In the genomic region with DNA sequence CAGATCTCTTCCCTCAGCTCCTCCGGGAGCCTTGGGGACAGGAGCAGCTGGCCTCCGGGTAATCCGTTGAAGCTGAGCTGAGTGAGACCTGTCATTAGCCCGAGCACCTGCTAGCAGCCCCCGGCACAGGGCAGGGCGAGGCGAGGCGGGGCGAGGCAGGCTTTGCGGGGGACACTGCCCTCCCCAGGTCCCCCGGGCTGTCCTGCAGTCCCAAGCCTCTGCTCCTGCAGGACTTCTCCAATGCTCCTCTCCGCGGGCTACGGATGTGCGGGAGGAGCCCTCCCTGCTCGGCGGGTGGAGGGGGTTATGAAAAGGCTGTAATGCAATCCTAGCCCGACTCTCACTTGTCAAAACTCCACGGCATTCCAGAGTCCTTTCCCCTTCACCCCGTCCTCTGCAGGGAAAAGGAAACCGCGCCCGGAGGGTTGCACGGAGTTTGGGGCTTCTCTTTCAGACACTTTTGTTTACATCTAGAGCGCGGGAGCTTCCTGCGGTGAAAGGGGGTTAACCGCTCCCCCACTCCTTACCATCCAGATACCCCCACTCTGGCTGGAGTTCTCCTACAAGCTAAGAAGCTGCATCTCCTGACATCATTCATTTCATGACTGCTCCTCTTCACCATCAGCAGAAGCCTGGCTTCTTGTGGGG, we compare ENCODE assay signal across 8 mouse cellular contexts.
DNase-seq lines count a peak whose midpoint lies in the region; ATAC-seq and TF ChIP-seq lines count a peak whose summit lies in the region.

No protein-coding gene starts in this region.

- H3K9ac ChIP-seq in forebrain, embryonic 14.5 days (ENCODE audit: low read length), result peak overlapping the region; percentile 62
- H3K9ac ChIP-seq in hindbrain, embryonic 13.5 days, result peak overlapping the region; percentile 77
- peak overlapping the region; percentile 42; the same call in 1 of the 2 replicates for H3K9ac ChIP-seq in liver, adult 2 months (ENCODE audit: low read depth, low read length)
- peak overlapping the region; percentile 65 for H3K9ac ChIP-seq in midbrain, embryonic 16.5 days (ENCODE audit: low read depth, low read length)

- H3K4me3 ChIP-seq in bone marrow macrophage, adult 2 months (ENCODE audit: insufficient read depth, low read length), result peak overlapping the region; percentile 35
- peak overlapping the region; percentile 37 for H3K4me3 ChIP-seq in forebrain, embryonic 14.5 days (ENCODE audit: low read depth, low read length)
- peak overlapping the region; percentile 49 for H3K4me3 ChIP-seq in hindbrain, embryonic 13.5 days
- peak overlapping the region; percentile 56 for H3K4me3 ChIP-seq in liver, adult 2 months (ENCODE audit: insufficient read depth, low read depth, low read length)
- peak overlapping the region; percentile 46 for H3K4me3 ChIP-seq in midbrain, embryonic 16.5 days (ENCODE audit: low read depth, low read length)

- ATAC-seq in forebrain, embryonic 14.5 days, result peak; percentile 62; the same call in 1 of the 2 replicates
- peak; percentile 43; the same call in 1 of the 2 replicates for ATAC-seq in hindbrain, embryonic 13.5 days (ENCODE audit: low FRiP score)
- peak; percentile 52 for ATAC-seq in midbrain, embryonic 16.5 days

- H3K27ac ChIP-seq in bone marrow macrophage, adult 2 months (ENCODE audit: insufficient read depth, low read depth, low read length), result no peak overlapping the region
- no peak overlapping the region for H3K27ac ChIP-seq in forebrain, embryonic 14.5 days (ENCODE audit: low read depth, low read length)
- no peak overlapping the region for H3K27ac ChIP-seq in hindbrain, embryonic 13.5 days
- H3K27ac ChIP-seq in liver, adult 2 months (replicated peaks; ENCODE audit: insufficient read depth, low read depth, low read length), result no peak overlapping the region
- no peak overlapping the region for H3K27ac ChIP-seq in midbrain, embryonic 16.5 days (ENCODE audit: low read length)

- no peaks in the 10 kb centered on the region for H3K36me3 ChIP-seq in forebrain, embryonic 14.5 days (ENCODE audit: control insufficient read depth, insufficient read depth, low read length)
- no peaks in the 10 kb centered on the region for H3K36me3 ChIP-seq in hindbrain, embryonic 13.5 days
- no peaks in the 10 kb centered on the region for H3K36me3 ChIP-seq in liver, adult 2 months (ENCODE audit: control insufficient read depth, insufficient read depth, low read length)
- no peaks in the 10 kb centered on the region for H3K36me3 ChIP-seq in midbrain, embryonic 16.5 days (ENCODE audit: control insufficient read depth, insufficient read depth, low read length)

- H3K79me2 ChIP-seq in liver, adult 2 months (ENCODE audit: control insufficient read depth, insufficient read depth, low read length), result no peaks in the 10 kb centered on the region

- no peak for TF ChIP-seq CTCF in bone marrow macrophage, adult 2 months (IDR thresholded peaks at IDR 0.05; ENCODE audit: low read depth, low read length)
- no peak for TF ChIP-seq CTCF in liver, adult 2 months (IDR thresholded peaks at IDR 0.05; ENCODE audit: low read depth, low read length)

- no peaks in the 10 kb centered on the region for H3K9me3 ChIP-seq in forebrain, embryonic 14.5 days (replicated peaks; ENCODE audit: control insufficient read depth, low read length)
- no peaks in the 10 kb centered on the region for H3K9me3 ChIP-seq in hindbrain, embryonic 13.5 days
- H3K9me3 ChIP-seq in midbrain, embryonic 16.5 days (replicated peaks; ENCODE audit: control insufficient read depth, low read length, poor library complexity, severe bottlenecking), result no peaks in the 10 kb centered on the region

- H3K4me1 ChIP-seq in bone marrow macrophage, adult 2 months (ENCODE audit: control insufficient read depth, insufficient read depth, low read length), result no peaks in the 10 kb centered on the region
- peaks cover 8% of the 10 kb centered on the region; the same call in 1 of the 2 replicates for H3K4me1 ChIP-seq in forebrain, embryonic 14.5 days (ENCODE audit: control insufficient read depth, insufficient read depth, low read length)
- H3K4me1 ChIP-seq in hindbrain, embryonic 13.5 days (replicated peaks), result peaks cover 26% of the 10 kb centered on the region
- no peaks in the 10 kb centered on the region for H3K4me1 ChIP-seq in liver, adult 2 months (ENCODE audit: control insufficient read depth, insufficient read depth, low read length)
- H3K4me1 ChIP-seq in midbrain, embryonic 16.5 days (ENCODE audit: control insufficient read depth, insufficient read depth, low read length), result peaks cover 17% of the 10 kb centered on the region

- no peak for TF ChIP-seq POLR2A in bone marrow macrophage, adult 2 months (IDR thresholded peaks at IDR 0.05; ENCODE audit: borderline replicate concordance, low read depth, low read length)
- TF ChIP-seq POLR2A in liver, adult 2 months (IDR thresholded peaks at IDR 0.05; ENCODE audit: extremely low read depth, insufficient read depth, low read length), result no peak

- WGBS in forebrain, embryonic 14.5 days, result under 1% methylated on average over 28 of the region's 28 CpGs
- under 1% methylated on average over 28 of the region's 28 CpGs for WGBS in hindbrain, embryonic 13.5 days
- under 1% methylated on average over 28 of the region's 28 CpGs for WGBS in liver, adult 2 months
- whole genome bisulfite sequencing in midbrain, embryonic 16.5 days, result under 1% methylated on average over 28 of the region's 28 CpGs

- H3K27me3 ChIP-seq in forebrain, embryonic 14.5 days (replicated peaks; ENCODE audit: control insufficient read depth, insufficient read depth, low read length), result no peaks in the 10 kb centered on the region
- H3K27me3 ChIP-seq in hindbrain, embryonic 13.5 days, result peaks cover 3% of the 10 kb centered on the region; the same call in 1 of the 2 replicates
- H3K27me3 ChIP-seq in liver, adult 2 months (ENCODE audit: control insufficient read depth, insufficient read depth, low read length), result 0 out of 2 replicates have a peak, but pooled peaks cover 2% of the 10 kb centered on the region
- H3K27me3 ChIP-seq in midbrain, embryonic 16.5 days (ENCODE audit: control insufficient read depth, insufficient read depth, low read depth, low read length), result no peaks in the 10 kb centered on the region

- peak; percentile 43 for DNase-seq in ES-CJ7 (ENCODE audit: low read depth, low spot score)
- DNase-seq in forebrain, embryonic 14.5 days (ENCODE audit: low spot score), result peak; percentile 34
- DNase-seq in liver, adult 2 months (ENCODE audit: extremely low read depth, low read depth, low spot score), result no peak
- DNase-seq in yolk sac, embryonic 10.5 days (ENCODE audit: low spot score), result peak; percentile 22
- DNase-seq in spleen, adult 12 weeks (ENCODE audit: low spot score), result no peak

- H3K4me2 ChIP-seq in forebrain, embryonic 14.5 days (ENCODE audit: low read length), result peak overlapping the region; percentile 89
- H3K4me2 ChIP-seq in hindbrain, embryonic 13.5 days, result peak overlapping the region; percentile 94
- peak overlapping the region; percentile 91 for H3K4me2 ChIP-seq in midbrain, embryonic 16.5 days (ENCODE audit: low read length)

Comparison
In these comparisons a context has a peak if more than half of its experiments do, and no peak if none do; other contexts are left out.
1. DNase-seq: peak in ES-CJ7 (single experiment), forebrain, embryonic 14.5 days (single experiment) and yolk sac, embryonic 10.5 days (single experiment); none in liver, adult 2 months (single experiment) and spleen, adult 12 weeks (single experiment).
2. Peak in every context shown above with its lines, with median percentiles within 50 percentile points of each other: H3K4me3 ChIP-seq, ATAC-seq, H3K4me2 ChIP-seq and H3K9ac ChIP-seq.